Mouse (Mus musculus) bone marrow macrophage, adult 2 months (primary cell): ENCODE results near the gene Uckl1.

ENCODE experiments used
- CTCF ChIP-seq: IDR thresholded peaks from 2 replicates; pipeline ENCODE4 v1.5.1; 2012; ENCODE audit warnings: low read depth, mild to moderate bottlenecking, low read length, moderate library complexity
- POLR2A ChIP-seq: IDR thresholded peaks from 2 replicates; pipeline ENCODE4 v1.6.1; 2012; ENCODE audit warnings: mild to moderate bottlenecking, low read depth, low read length, borderline replicate concordance

GRCm38 (mm10) chr2:181597378-181598061 is 12.8 kb upstream of the Uckl1 start:
- no peak for TF ChIP-seq CTCF
- TF ChIP-seq POLR2A = no peak
